Mouse (Mus musculus): ENCODE measurements at regions not wholly inside any gene's neighbourhood (a gene's known extent, or its start where the extent isn't known, plus 50 kb on each side); places are given as distances from the start of the nearest gene placed in this dataset.

GRCm38 (mm10) chr16:3265351-3265750 is 325.5 kb upstream of the Olfr161 start:
- H3K36me3 ChIP-seq (replicated peaks; ENCODE audit: low read length) = no peaks in the 10 kb centered on the region
- H3K4me3 ChIP-seq (replicated peaks) = peak overlapping the region; percentile 26
- H3K27me3 ChIP-seq (replicated peaks) = no peaks in the 10 kb centered on the region
- H3K9me3 ChIP-seq = peaks cover 26% of the 10 kb centered on the region
- no peak for TF ChIP-seq GATA1 (IDR thresholded peaks at IDR 0.05; ENCODE audit: borderline replicate concordance, low read length)
- no peak for TF ChIP-seq FLI1 (IDR thresholded peaks at IDR 0.05; ENCODE audit: low read length)
- no peaks in the 10 kb centered on the region for H3K4me1 ChIP-seq

GRCm38 (mm10) chr16:3271819-3272490 is 318.9 kb upstream of the Olfr161 start:
- no peaks in the 10 kb centered on the region for H3K27me3 ChIP-seq (replicated peaks)
- H3K4me3 ChIP-seq (replicated peaks) = no peak overlapping the region
- H3K36me3 ChIP-seq (replicated peaks; ENCODE audit: low read length) = no peaks in the 10 kb centered on the region
- peaks cover 22% of the 10 kb centered on the region for H3K9me3 ChIP-seq
- H3K4me1 ChIP-seq = no peaks in the 10 kb centered on the region
- TF ChIP-seq FLI1 (IDR thresholded peaks at IDR 0.05; ENCODE audit: low read length) (no peak), GATA1 (IDR thresholded peaks at IDR 0.05; ENCODE audit: borderline replicate concordance, low read length) (no peak)

GRCm38 (mm10) chr16:3273427-3273826 is 317.4 kb upstream of the Olfr161 start:
- no peak for TF ChIP-seq FLI1 (IDR thresholded peaks at IDR 0.05; ENCODE audit: low read length)
- H3K4me3 ChIP-seq (replicated peaks) = no peak overlapping the region
- H3K36me3 ChIP-seq (replicated peaks; ENCODE audit: low read length) = no peaks in the 10 kb centered on the region
- H3K4me1 ChIP-seq = no peaks in the 10 kb centered on the region
- peaks cover 15% of the 10 kb centered on the region for H3K9me3 ChIP-seq
- H3K27me3 ChIP-seq (replicated peaks) = no peaks in the 10 kb centered on the region

Data from megakaryocyte, embryonic 14.5 days (primary cell).